Mouse (Mus musculus) testis, adult 2 months (tissue): ENCODE measurements around the gene Elmo2. TPM values are rescaled to one million over a fixed set of nuclear protein-coding genes. Genes with fewer than 3 reads are reported as not detected.

ENCODE experiments used
- H3K27ac ChIP-seq: fragments of 200-500 bp; 2 replicates; pipeline ENCODE4 v1.5.1; 2012; ENCODE audit warnings: low read depth, low read length; ENCODE audit not compliant: control insufficient read depth, insufficient read depth
- H3K27me3 ChIP-seq: fragments of 200-500 bp; 2 replicates; pipeline ENCODE4 v1.6.1; 2012; ENCODE audit warnings: mild to moderate bottlenecking, low read length, moderate library complexity; ENCODE audit not compliant: control insufficient read depth, insufficient read depth
- H3K36me3 ChIP-seq: fragments of 200-500 bp; 2 replicates; pipeline ENCODE4 v1.6.1; 2012; ENCODE audit warnings: mild to moderate bottlenecking, low read length; ENCODE audit not compliant: control insufficient read depth, insufficient read depth
- H3K4me1 ChIP-seq: fragments of 200-500 bp; 2 replicates; pipeline ENCODE4 v1.6.1; 2012; ENCODE audit warnings: low read length; ENCODE audit not compliant: control insufficient read depth, insufficient read depth
- H3K4me3 ChIP-seq: fragments of 200-500 bp; 2 replicates; pipeline ENCODE4 v1.5.1; 2012; ENCODE audit warnings: low read depth, mild to moderate bottlenecking, low read length, moderate library complexity, mixed read lengths; ENCODE audit not compliant: control insufficient read depth
- CTCF ChIP-seq: fragments of 200-500 bp; IDR thresholded peaks from 2 replicates; pipeline ENCODE4 v1.5.1; 2012; ENCODE audit warnings: low read depth, mild to moderate bottlenecking, inconsistent platforms, low read length, moderate library complexity; ENCODE audit not compliant: control insufficient read depth, insufficient read depth, insufficient replicate concordance
- POLR2A ChIP-seq: fragments of 200-500 bp; IDR thresholded peaks from 2 replicates; pipeline ENCODE4 v1.6.1; 2012; ENCODE audit warnings: low read depth, mild to moderate bottlenecking, inconsistent platforms, low read length, moderate library complexity; ENCODE audit not compliant: control insufficient read depth
- polyA plus RNA-seq: library from polyadenylated mRNA; depleted of rRNA; stranded (reverse); fragments of >200 nt; gene quantifications from 2 replicates; pipeline ENCODE4 v1.2.3, GENCODE M21; 2012

Gene Elmo2
- polyA plus RNA-seq, 1 experiment = 13.8 TPM

DNA sequence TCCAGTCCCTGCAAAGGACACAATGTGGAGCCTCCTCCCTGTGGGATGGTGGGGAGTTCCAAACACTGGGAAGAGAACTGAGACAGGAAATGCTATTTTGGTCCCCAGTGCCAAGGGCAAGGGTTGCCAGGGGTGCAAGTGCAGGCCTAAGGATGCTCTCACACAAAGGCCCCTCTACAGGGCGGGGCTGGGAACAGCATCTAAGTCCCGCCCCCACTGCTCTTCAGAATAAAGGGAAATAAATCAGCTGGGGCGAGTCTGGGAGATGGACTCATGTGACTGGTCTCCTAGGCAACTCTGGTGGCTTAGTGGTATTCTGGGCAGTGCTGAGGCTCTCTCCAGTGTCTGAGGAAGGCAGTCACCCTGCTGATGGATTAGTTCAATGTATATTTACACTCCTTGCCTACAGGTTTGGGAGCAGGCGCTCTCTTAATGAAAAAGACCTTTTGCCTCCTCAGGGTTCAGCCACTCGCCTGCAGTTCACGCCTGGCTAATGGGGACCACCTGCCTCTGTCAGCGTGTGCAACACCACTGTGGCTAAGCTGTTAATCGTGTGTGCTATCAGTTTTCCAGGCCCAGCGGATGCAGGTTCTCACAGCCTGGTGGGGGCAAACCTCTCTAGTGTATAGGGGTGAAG lies 9.3 kb downstream of the Elmo2 start:
- TF ChIP-seq CTCF = no peak
- no peak for TF ChIP-seq POLR2A
- Histone ChIP-seq H3K36me3 (no peaks in the 10 kb centered on the region; the same call in 1 of the 2 replicates), H3K27ac (no peak overlapping the region), H3K4me1 (peaks cover 3% of the 10 kb centered on the region; the same call in 1 of the 2 replicates), H3K27me3 (no peaks in the 10 kb centered on the region), H3K4me3 (no peak overlapping the region)

GRCm38 (mm10) chr2:165316204-165316603 lies 10.1 kb downstream of the Elmo2 start:
- Histone ChIP-seq H3K27me3 (no peaks in the 10 kb centered on the region), H3K27ac (no peak overlapping the region), H3K36me3 (no peaks in the 10 kb centered on the region; the same call in 1 of the 2 replicates), H3K4me3 (no peak overlapping the region), H3K4me1 (peaks cover under 1% of the 10 kb centered on the region; the same call in 1 of the 2 replicates)
- TF ChIP-seq POLR2A = no peak
- no peak for TF ChIP-seq CTCF

- Histone ChIP-seq H3K36me3 (no peaks in the 10 kb centered on the region; the same call in 1 of the 2 replicates), H3K4me3 (no peak overlapping the region), H3K27ac (no peak overlapping the region), H3K27me3 (no peaks in the 10 kb centered on the region), H3K4me1 (no peaks in the 10 kb centered on the region)
- no peak for TF ChIP-seq POLR2A
- TF ChIP-seq CTCF = no peak
Measured at GRCm38 (mm10) chr2:165314197-165314596, 12.1 kb downstream of the Elmo2 start.

GRCm38 (mm10) chr2:165312381-165312780 lies 13.9 kb downstream of the Elmo2 start:
- Histone ChIP-seq H3K4me1 (no peaks in the 10 kb centered on the region), H3K4me3 (no peak overlapping the region), H3K27ac (no peak overlapping the region), H3K36me3 (no peaks in the 10 kb centered on the region; the same call in 1 of the 2 replicates), H3K27me3 (no peaks in the 10 kb centered on the region)
- TF ChIP-seq CTCF = no peak
- no peak for TF ChIP-seq POLR2A

- H3K36me3 ChIP-seq = no peaks in the 10 kb centered on the region; the same call in 1 of the 2 replicates
Measured at GRCm38 (mm10) chr2:165311577-165311976, 14.7 kb downstream of the Elmo2 start.

GRCm38 (mm10) chr2:165310818-165311425 lies 15.4 kb downstream of the Elmo2 start:
- no peaks in the 10 kb centered on the region; the same call in 1 of the 2 replicates for H3K36me3 ChIP-seq
- H3K4me1 ChIP-seq = no peaks in the 10 kb centered on the region
- no peak overlapping the region for H3K27ac ChIP-seq
- H3K27me3 ChIP-seq = no peaks in the 10 kb centered on the region
- no peak overlapping the region for H3K4me3 ChIP-seq
- TF ChIP-seq CTCF (no peak), POLR2A (no peak)

More at GRCm38 (mm10) chr2:165311577-165311976, 14.7 kb downstream of the Elmo2 start:
- H3K4me3 ChIP-seq = no peak overlapping the region
- no peaks in the 10 kb centered on the region for H3K4me1 ChIP-seq
- no peak overlapping the region for H3K27ac ChIP-seq
- no peaks in the 10 kb centered on the region for H3K27me3 ChIP-seq
- no peak for TF ChIP-seq POLR2A
- no peak for TF ChIP-seq CTCF

DNA sequence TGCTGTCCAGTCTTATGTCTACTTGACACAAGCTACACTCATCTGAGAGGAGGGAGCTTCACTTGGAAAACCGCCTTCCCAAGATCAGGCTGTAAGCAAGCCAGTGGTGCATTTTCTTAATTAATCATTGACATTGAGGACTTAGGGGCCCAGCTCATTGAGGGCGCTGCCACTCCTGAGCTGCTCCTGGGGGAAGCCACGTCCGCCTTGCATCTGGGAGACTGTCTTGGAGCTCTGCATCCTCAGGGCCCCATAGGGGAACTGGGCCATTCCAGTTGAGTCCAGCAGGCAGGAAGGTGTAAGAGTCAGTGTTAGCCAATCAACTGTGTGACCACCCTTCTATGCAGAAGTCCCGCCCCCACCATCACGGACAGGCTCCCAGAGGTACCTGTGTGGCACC lies 18.5 kb downstream of the Elmo2 start:
- Histone ChIP-seq H3K4me3 (no peak overlapping the region), H3K36me3 (no peaks in the 10 kb centered on the region; the same call in 1 of the 2 replicates), H3K27me3 (no peaks in the 10 kb centered on the region), H3K4me1 (no peaks in the 10 kb centered on the region), H3K27ac (no peak overlapping the region)
- TF ChIP-seq POLR2A = no peak
- no peak for TF ChIP-seq CTCF
